Mouse (Mus musculus) hindbrain, embryonic 11.5 days (tissue): ENCODE data around the gene Rab9b. TPM values are rescaled to one million over a fixed set of nuclear protein-coding genes. Genes with fewer than 3 reads are reported as not detected.

Experiments
- polyA plus RNA-seq: library from polyadenylated mRNA; unstranded; fragments of >200 nt; fragmentation: Nextera tagmentation; extraction: Ambion mirVana; gene quantifications from 2 replicates; pipeline ENCODE4 v1.2.1, GENCODE M21; 2014

The Rab9b gene
- polyA plus RNA-seq, 1 experiment from 2014 or later = 6.9 TPM

Other genes with a start within 250 kb of the Rab9b start
- gene Tceal1, start 160.8 kb downstream of the Rab9b start, polyA plus RNA-seq = 11.9 and 12.3 TPM in 2 replicates
- 635 and 657 TPM in 2 replicates for gene Morf4l2, start 125.1 kb downstream of the Rab9b start, polyA plus RNA-seq
- gene Glra4, start 88.6 kb downstream of the Rab9b start, polyA plus RNA-seq = not detected in 2 replicates
- 15.4 and 16.6 TPM in 2 replicates for gene Plp1, start 46.1 kb downstream of the Rab9b start, polyA plus RNA-seq
- not detected in 2 replicates for gene H2bfm, start 58.6 kb upstream of the Rab9b start, polyA plus RNA-seq
- gene Tmsb15b2, start 106.7 kb upstream of the Rab9b start, polyA plus RNA-seq = 68.8 and 68.9 TPM in 2 replicates
- gene Tmsb15l, start 108.1 kb upstream of the Rab9b start, polyA plus RNA-seq = 4.3 and 9.0 TPM in 2 replicates
- 28.7 and 31.1 TPM in 2 replicates for gene Tmsb15b1, start 108.1 kb upstream of the Rab9b start, polyA plus RNA-seq
- 90.7 and 98.9 TPM in 2 replicates for gene Zcchc18, start 124.4 kb upstream of the Rab9b start, polyA plus RNA-seq
- 12.9 and 13.6 TPM in 2 replicates for gene Slc25a53, start 169.5 kb upstream of the Rab9b start, polyA plus RNA-seq
- 12.0 and 12.1 TPM in 2 replicates for gene Fam199x, start 180.8 kb upstream of the Rab9b start, polyA plus RNA-seq